Mouse (Mus musculus): ENCODE results near the gene Ak5. TPM values are rescaled to one million over a fixed set of nuclear protein-coding genes. Genes with fewer than 3 reads are reported as not detected.
"Not testable (repeated sequence)": the region's sequence is repeated elsewhere in the genome, so short reads cannot be mapped to it uniquely, and the experiment has no call there.

The Ak5 gene
- polyA plus RNA-seq (2012; rRNA removed) = 61.2 and 63.5 TPM in 2 replicates

- DNase-seq (ENCODE audit: extremely low spot score in 1 of 2, low spot score in 1 of 2) = no peak
These were observed at the start of gene Ak5 for GRCm38 (mm10) chr3:152668239-152668638. Gene Ak5, minus strand, starts transcription at chr3:152668360.

DNA sequence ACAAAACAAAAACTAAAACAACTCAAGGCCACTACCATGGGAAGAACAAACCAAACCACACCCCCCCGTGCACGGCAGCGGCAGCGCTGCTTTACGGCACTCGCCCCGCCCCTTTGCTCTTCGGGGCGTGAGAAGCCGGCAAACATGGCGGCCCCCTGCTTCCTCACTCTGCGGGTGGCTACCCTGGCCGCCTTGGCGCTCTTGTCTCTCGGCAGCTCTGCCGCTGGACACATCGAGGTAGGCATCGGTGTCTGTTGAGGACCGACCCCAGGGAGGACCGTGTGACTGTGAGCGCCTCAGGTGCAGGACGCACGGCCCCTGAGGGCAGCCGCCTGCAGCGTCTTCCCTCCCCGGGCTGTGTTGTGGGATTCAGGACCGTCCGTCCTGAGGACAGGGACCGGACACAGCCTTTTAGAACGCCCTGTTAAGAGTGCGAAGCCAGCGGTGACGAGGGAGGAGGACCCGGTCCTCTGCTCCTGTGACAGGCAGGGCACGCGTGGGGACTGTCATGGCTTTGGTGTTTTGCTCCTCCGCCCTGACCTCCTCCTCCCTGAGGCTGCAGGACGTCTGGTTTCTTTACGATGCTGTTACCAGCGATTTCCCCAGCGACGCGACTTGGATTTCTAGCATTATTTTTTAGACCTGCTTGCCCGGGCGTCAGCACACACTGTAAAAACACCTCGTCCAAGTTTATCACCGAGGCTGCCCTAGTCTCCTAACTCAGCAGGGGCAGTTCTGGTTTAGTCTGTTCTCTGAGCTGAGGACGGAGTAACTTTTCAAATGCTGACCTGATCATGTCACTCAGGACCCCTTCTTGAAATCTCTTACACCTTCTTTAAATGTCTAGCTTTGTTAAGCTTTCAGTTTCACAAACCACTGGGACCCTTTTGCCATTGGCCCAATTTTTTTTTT lies 46.1 kb upstream of the Ak5 start, which contains the start of gene Pigk:
Gene Pigk (plus strand): TSS at position 110 of the 912 bp plus-strand sequence.
- peak; percentile 49 to 88 for DNase-seq (ENCODE audit: extremely low spot score in 1 of 2, low spot score in 1 of 2)

GRCm38 (mm10) chr3:152712957-152713356 lies 44.8 kb upstream of the Ak5 start:
- DNase-seq (ENCODE audit: extremely low spot score in 1 of 2, low spot score in 1 of 2) = no peak

- DNase-seq (ENCODE audit: extremely low spot score in 1 of 2, low spot score in 1 of 2) = no peak
These were observed 41.8 kb upstream of the Ak5 start for GRCm38 (mm10) chr3:152709936-152710335.

GRCm38 (mm10) chr3:152707321-152707823 lies 39.2 kb upstream of the Ak5 start:
- no peak for DNase-seq (ENCODE audit: extremely low spot score in 1 of 2, low spot score in 1 of 2)

GRCm38 (mm10) chr3:152706901-152707300 lies 38.7 kb upstream of the Ak5 start:
- DNase-seq (ENCODE audit: extremely low spot score in 1 of 2, low spot score in 1 of 2) = no peak

- DNase-seq (ENCODE audit: extremely low spot score in 1 of 2, low spot score in 1 of 2) = no peak
These were observed 37.7 kb upstream of the Ak5 start for GRCm38 (mm10) chr3:152705826-152706225.

- DNase-seq (ENCODE audit: extremely low spot score in 1 of 2, low spot score in 1 of 2) = no peak
These were observed 34.2 kb upstream of the Ak5 start for GRCm38 (mm10) chr3:152702274-152702843.

- DNase-seq (ENCODE audit: extremely low spot score in 1 of 2, low spot score in 1 of 2) = not testable (repeated sequence)
These were observed 33.4 kb upstream of the Ak5 start for GRCm38 (mm10) chr3:152701536-152701935.

DNA sequence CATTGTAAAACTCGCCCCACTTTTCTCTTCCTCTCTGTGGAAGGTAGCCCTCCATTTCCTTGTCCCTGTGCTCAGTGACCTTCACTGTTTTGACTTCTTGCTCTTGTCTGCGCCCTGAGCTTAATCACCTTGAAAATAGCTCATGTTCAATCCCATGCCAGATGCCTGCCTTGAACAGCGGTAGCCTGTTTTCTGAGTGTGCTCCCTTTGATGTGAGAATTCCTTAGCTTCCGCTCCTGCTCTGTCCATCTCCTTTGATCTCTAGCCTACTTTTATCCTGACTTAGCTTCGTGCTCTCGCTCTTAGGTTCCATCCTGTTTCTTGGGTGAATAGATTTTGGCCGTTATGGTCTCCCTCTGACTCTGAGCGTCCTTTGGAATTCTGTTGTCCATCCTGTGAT lies 31.1 kb upstream of the Ak5 start:
- no peak for DNase-seq (ENCODE audit: extremely low spot score in 1 of 2, low spot score in 1 of 2)

DNA sequence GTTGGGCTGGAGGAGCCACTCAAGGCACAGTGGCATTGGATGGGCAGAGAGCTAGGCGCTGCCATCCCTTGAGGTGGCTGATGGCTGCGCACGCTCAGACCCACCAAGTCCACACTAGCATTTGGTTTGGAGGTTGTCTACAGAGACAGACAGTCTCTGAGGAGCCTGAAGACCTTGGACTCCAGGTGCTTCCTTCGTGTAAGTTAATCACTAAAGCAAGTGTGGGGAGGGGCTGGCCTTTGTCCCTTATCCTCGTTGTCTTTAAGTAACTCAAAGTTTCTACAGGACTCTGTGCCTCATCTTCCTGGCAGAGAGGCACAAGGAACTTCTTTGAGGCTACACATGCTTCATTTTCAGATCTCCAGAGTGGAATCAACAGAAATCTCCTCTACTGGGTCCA lies 29.9 kb upstream of the Ak5 start:
- no peak for DNase-seq (ENCODE audit: extremely low spot score in 1 of 2, low spot score in 1 of 2)

DNA sequence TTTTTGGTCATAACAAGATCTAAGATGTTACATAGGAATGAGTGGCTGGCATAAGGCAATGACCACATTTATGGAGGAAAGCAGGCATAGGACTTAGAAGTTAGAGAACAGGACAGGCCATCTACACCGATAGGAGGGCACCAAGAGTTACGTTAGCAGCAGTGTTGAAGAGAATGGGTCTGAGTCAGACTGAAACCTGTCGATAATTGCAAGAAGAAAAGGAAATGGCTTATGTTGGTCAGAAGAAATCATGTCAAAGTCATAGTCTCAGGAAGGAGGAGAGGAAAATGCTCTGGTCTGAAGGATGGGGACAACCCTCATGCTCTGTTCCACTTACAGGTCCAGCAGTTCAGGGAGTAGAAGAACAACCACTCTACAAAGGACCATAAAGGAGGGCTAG lies 26.8 kb upstream of the Ak5 start:
- no peak for DNase-seq (ENCODE audit: extremely low spot score in 1 of 2, low spot score in 1 of 2)

GRCm38 (mm10) chr3:152689105-152689504 lies 20.9 kb upstream of the Ak5 start:
- DNase-seq (ENCODE audit: extremely low spot score in 1 of 2, low spot score in 1 of 2) = no peak

DNA sequence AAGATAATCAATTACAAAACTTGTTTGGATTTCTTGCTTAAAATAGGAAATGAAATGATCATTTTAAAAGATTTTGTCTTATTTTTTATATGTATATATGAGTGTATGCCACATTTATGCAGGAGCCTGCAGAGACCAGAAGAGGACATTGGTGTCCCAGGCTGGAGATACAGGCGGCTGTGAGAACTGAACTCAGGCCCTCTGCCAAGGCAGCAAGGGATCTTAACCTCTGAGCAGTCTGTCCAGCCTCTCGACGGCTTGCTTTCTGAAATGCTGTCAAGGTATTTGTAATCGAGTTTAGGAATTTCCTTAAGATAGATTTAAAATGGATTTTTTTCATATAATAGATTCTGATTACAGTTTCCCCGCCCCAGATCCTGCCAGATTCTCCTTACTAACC lies 20.4 kb upstream of the Ak5 start:
- DNase-seq (ENCODE audit: extremely low spot score in 1 of 2, low spot score in 1 of 2) = no peak

DNA sequence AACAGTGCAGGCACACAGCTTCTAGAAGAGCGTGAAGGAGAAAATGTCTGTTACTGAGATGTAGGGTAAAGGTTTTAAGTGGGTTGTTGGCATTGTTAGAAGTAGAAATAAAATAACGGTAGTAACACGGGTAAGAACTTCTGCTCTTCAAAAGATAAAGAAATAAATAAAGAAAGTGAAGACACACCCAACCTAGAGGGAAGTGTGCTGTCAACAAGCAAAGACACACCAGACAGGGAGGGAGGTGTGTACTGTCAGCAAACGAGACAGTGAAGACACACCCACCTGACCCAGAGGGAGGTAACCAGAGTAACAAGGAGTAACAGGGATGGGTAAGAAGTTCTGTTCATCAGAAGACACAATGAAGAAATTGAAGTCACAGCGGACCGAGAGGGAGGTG lies 6.5 kb upstream of the Ak5 start:
- DNase-seq (ENCODE audit: extremely low spot score in 1 of 2, low spot score in 1 of 2) = no peak

GRCm38 (mm10) chr3:152669783-152670182 lies 1.6 kb upstream of the Ak5 start:
- DNase-seq (ENCODE audit: extremely low spot score in 1 of 2, low spot score in 1 of 2) = no peak

- DNase-seq (ENCODE audit: extremely low spot score in 1 of 2, low spot score in 1 of 2) = peak in 1 of 2 experiments; percentile 33
These were observed 633 bp upstream of the Ak5 start for GRCm38 (mm10) chr3:152668793-152669192.

DNA sequence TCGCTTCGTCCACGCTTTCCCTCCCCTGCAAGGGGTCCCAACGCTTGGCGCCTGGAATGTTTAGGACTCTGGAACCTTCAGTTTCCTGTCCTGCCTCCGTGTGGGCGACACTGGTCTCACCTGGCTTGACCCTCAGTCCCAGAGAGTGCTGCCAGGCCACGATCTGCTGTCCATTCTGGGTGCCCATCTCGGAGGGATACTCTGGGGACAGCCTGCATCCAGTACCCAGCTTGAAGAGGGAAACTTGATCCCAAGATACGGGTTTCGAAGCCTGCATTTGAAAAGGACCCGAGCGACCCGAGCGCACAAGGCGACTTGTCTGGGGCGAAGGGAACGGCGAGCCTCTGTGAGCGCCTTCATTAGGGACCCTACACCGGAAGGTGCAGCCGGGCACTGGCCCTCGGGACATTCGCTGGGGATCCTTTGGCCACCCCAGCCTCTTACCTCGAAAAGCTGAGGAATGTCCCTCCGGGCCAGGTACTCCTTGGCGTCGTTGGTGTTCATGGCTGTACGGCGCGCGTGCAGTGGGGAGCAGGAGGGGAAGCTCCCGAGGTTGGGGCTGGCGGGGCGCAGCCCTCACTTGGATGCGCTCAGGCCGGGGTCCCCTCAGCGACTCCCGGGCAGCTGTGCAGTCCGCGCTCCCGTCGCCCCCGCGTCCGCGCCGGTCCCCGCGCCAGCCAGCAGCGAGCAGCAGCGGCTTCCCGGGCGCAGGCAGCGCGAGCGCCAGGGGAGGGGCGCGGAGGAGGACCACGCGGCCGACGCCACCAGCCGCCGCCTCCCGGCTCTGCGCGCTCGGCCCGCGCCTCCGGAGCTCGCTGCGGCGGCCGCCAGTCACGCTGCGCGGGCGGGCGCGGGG lies 576 bp downstream of the Ak5 start:
- peak in 1 of 2 experiments; percentile 57 for DNase-seq (ENCODE audit: extremely low spot score in 1 of 2, low spot score in 1 of 2)

DNA sequence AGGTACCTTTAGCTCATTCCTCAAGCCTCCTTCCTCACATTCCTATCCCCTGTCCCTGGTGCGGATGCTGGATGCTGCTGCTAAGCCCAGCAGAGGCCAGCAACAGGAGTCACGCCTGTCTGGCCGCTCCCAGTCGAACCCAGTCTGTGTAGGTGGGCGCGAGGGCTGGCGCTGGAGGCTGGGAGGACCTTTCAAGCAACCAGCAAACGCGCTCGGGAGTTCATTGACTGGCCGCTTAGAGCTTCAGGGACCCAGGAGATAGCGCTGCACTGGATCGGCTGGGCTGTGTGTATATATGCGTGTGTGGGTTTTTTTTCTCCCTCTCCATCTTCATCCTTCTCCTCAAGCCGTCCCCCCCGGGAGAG lies 1.2 kb downstream of the Ak5 start:
- DNase-seq (ENCODE audit: extremely low spot score in 1 of 2, low spot score in 1 of 2) = peak in 1 of 2 experiments; percentile 64

- no peak for DNase-seq (ENCODE audit: extremely low spot score in 1 of 2, low spot score in 1 of 2)
These were observed 9.6 kb downstream of the Ak5 start for GRCm38 (mm10) chr3:152658592-152658991.

DNA sequence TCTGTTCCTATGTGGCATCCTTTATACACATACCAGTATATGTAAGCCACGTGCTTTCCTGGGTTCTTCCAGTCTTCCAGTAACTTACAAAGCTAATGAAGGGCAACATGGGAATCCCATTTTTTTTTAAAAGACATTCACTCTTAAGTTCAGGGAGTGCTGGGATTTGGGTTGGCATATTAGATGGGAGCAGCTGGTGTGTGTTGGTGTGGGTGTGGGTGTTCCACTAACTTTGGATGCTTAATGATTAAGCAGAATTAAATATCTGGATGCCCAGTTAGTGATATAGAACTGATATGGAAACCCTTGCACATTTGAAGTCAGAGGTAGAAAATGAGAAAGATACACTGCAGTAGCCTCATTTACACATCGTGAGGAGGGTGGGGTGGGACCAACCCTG lies 16.2 kb downstream of the Ak5 start:
- DNase-seq (ENCODE audit: extremely low spot score in 1 of 2, low spot score in 1 of 2) = no peak

All from frontal cortex, adult 2 months (tissue).